Comparison of ENCODE assay signal across 21 mouse cellular contexts in the genomic region with DNA sequence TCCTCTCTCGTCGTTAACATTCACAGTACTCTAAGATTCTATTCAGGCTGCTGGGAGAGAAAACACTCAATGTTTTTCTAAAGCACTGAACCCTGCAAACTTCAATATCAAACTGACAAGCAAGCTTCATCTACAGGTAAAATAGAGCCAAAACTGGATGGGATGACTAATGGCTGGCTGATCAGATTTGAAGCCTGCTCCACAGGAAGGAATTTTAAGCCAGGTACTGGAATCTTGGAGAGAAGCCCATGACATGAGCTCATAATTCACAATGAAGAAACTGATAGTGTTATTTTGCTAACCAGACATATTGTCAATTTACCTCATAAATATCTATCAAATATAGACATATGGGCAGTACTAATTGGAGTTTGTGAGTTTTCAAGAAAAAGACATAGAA.
DNase-seq lines count a peak whose midpoint lies in the region; ATAC-seq and TF ChIP-seq lines count a peak whose summit lies in the region.
"Had no signal": no experiment of that assay in that cellular context is flagged by ENCODE, and none has a peak within 500 bp of the region (broad histone marks: within the 10 kb centered on the region; RNA-seq: fewer than 3 reads in every experiment).

No protein-coding gene starts in this region.

- H3K27ac ChIP-seq in midbrain, postnatal 0 days (ENCODE audit: low read depth, low read length) = no peak overlapping the region
- no peak overlapping the region for H3K27ac ChIP-seq in midbrain, embryonic 15.5 days

- peak; percentile 52 to 61 for DNase-seq in cerebellum, postnatal 10 days
- DNase-seq in cerebellum, postnatal 36 days = no peak
- DNase-seq in cerebellum, postnatal 14 days = peak; percentile 34 to 59
- no peak for DNase-seq in cerebellum, adult 9-11 months
- DNase-seq in midbrain, postnatal 0 days (ENCODE audit: low spot score) = peak; percentile 16
- DNase-seq: adrenal gland, adult 2 months; adrenal gland, adult 8-10 months; adrenal gland, postnatal 10 days; adrenal gland, postnatal 14 days; adrenal gland, postnatal 25 days; adrenal gland, postnatal 36 days; B cell, adult 2 months; cerebellum, adult 11 months; cerebellum, adult 11-12 months; cerebellum, adult 18-20 months had no signal

- H3K4me3 ChIP-seq in midbrain, postnatal 0 days (ENCODE audit: low read depth, low read length) = no peak overlapping the region
- no peak overlapping the region for H3K4me3 ChIP-seq in midbrain, embryonic 15.5 days

- no peak overlapping the region for H3K4me2 ChIP-seq in midbrain, postnatal 0 days (ENCODE audit: low read depth, low read length, poor library complexity, severe bottlenecking)
- no peak overlapping the region for H3K4me2 ChIP-seq in midbrain, embryonic 15.5 days

- H3K36me3 ChIP-seq in midbrain, postnatal 0 days (ENCODE audit: insufficient read depth, low read length) = no peaks in the 10 kb centered on the region
- no peaks in the 10 kb centered on the region for H3K36me3 ChIP-seq in midbrain, embryonic 15.5 days (replicated peaks)
- H3K36me3 ChIP-seq: G1E had no signal

- TF ChIP-seq CTCF in midbrain, postnatal 0 days (IDR thresholded peaks at IDR 0.05) = no peak

- no peak overlapping the region for H3K9ac ChIP-seq in midbrain, postnatal 0 days (replicated peaks; ENCODE audit: low read length, poor library complexity, severe bottlenecking)
- H3K9ac ChIP-seq in midbrain, embryonic 15.5 days = no peak overlapping the region

- WGBS in midbrain, postnatal 0 days = 91% methylated on average over 2 of the region's 2 CpGs
- WGBS in midbrain, embryonic 15.5 days = 90% methylated on average over 2 of the region's 2 CpGs

- H3K27me3 ChIP-seq in midbrain, postnatal 0 days (ENCODE audit: insufficient read depth, low read length) = no peaks in the 10 kb centered on the region
- H3K27me3 ChIP-seq in midbrain, embryonic 15.5 days (replicated peaks) = no peaks in the 10 kb centered on the region
- H3K27me3 ChIP-seq: CH12.LX, Patski had no signal

- no peaks in the 10 kb centered on the region for H3K9me3 ChIP-seq in midbrain, postnatal 0 days (ENCODE audit: low read length)
- H3K9me3 ChIP-seq in midbrain, embryonic 15.5 days = no peaks in the 10 kb centered on the region

- no peaks in the 10 kb centered on the region for H3K4me1 ChIP-seq in midbrain, postnatal 0 days (ENCODE audit: insufficient read depth, low read length)
- H3K4me1 ChIP-seq in midbrain, embryonic 15.5 days = no peaks in the 10 kb centered on the region

- no peak for ATAC-seq in midbrain, postnatal 0 days (ENCODE audit: low FRiP score)
- no peak for ATAC-seq in midbrain, embryonic 15.5 days (replicated peaks)
- ATAC-seq: activated CD4-positive, CD25-positive, alpha-beta regulatory T cell, adult 4 months; CD4-positive, CD25-positive, alpha-beta regulatory T cell, adult 4 months; Patski had no signal

Comparison
In these comparisons a context has a peak if more than half of its experiments do, and no peak if none do; other contexts are left out.
1. DNase-seq: peak in cerebellum, postnatal 10 days (2 of 2), cerebellum, postnatal 14 days (2 of 2) and midbrain, postnatal 0 days (single experiment); none in cerebellum, postnatal 36 days (0 of 2) and cerebellum, adult 9-11 months (single experiment).